Mouse (Mus musculus): ENCODE data around the gene Zfp575. TPM values are rescaled to one million over a fixed set of nuclear protein-coding genes. Genes with fewer than 3 reads are reported as not detected.

Zfp575 gene
- total RNA-seq, 1 experiment, result 0.22 TPM

DNA sequence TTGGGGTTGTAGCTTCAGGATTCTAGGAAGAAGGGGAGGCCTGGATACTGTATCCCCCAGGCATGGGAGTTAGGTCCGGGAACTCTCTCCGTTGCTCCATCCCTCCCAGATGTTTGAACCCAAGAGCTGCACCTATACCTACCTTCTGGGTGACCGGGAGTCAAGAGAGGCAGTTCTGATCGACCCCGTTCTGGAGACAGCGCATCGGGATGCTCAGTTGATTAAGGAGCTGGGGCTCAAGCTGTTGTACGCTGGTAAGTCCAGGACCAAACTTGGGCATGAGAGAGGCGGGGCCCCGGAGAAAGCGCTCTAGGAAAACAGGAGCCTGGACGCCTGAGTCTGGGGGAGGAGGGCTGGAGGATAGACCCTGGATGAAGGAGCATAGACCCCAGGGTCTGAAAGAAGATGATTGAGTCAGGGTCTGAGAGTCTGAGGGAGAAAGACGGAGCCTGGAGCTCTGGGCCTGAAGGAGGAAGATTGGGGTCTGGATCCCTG is 6.9 kb upstream of the Zfp575 start:
- peak overlapping the region; percentile 78 to 85 for H3K4me3 ChIP-seq (ENCODE audit: insufficient read depth in 1 of 2, low read depth in 1 of 2, low read length in 2 of 2, poor library complexity in 1 of 2, severe bottlenecking in 1 of 2)
- peaks cover 0 to 5% of the 10 kb centered on the region in 2 experiments; a peak in 1 of 4 replicates for H3K4me1 ChIP-seq (ENCODE audit: control insufficient read depth in 2 of 2, insufficient read depth in 2 of 2, low read length in 2 of 2, poor library complexity in 1 of 2)
- no peak for DNase-seq (ENCODE audit: low read depth, low spot score)
- TF ChIP-seq CHD2 (IDR thresholded peaks at IDR 0.05; ENCODE audit: low read depth, low read length), result no peak
- no peak for TF ChIP-seq ZC3H11A (IDR thresholded peaks at IDR 0.05; ENCODE audit: borderline replicate concordance, low read depth, low read length)
- no peak for TF ChIP-seq HCFC1 (IDR thresholded peaks at IDR 0.05; ENCODE audit: borderline replicate concordance, insufficient read depth, low read length)
- no peak for TF ChIP-seq MAFK (IDR thresholded peaks at IDR 0.05; ENCODE audit: insufficient read depth, low read depth, low read length)
- no peak for TF ChIP-seq ZNF384 (IDR thresholded peaks at IDR 0.05; ENCODE audit: low read depth, low read length)
- no peak overlapping the region for H3K27ac ChIP-seq (ENCODE audit: insufficient read depth, low read depth, low read length, poor library complexity, severe bottlenecking)
- in situ Hi-C loops (cut with MboI; ENCODE audit: low sequenced_read_pairs in 2 of 2, unreplicated experiment in 2 of 2), result no loop called here
- no peaks in the 10 kb centered on the region for H3K36me3 ChIP-seq (ENCODE audit: control insufficient read depth, insufficient read depth, low read length, poor library complexity, severe bottlenecking)
- H3K9me3 ChIP-seq (ENCODE audit: control insufficient read depth, insufficient read depth, low read depth, low read length), result no peaks in the 10 kb centered on the region
- peak overlapping the region; percentile 77 for H3K9ac ChIP-seq (ENCODE audit: insufficient read depth, low read depth, low read length, poor library complexity, severe bottlenecking)

DNA sequence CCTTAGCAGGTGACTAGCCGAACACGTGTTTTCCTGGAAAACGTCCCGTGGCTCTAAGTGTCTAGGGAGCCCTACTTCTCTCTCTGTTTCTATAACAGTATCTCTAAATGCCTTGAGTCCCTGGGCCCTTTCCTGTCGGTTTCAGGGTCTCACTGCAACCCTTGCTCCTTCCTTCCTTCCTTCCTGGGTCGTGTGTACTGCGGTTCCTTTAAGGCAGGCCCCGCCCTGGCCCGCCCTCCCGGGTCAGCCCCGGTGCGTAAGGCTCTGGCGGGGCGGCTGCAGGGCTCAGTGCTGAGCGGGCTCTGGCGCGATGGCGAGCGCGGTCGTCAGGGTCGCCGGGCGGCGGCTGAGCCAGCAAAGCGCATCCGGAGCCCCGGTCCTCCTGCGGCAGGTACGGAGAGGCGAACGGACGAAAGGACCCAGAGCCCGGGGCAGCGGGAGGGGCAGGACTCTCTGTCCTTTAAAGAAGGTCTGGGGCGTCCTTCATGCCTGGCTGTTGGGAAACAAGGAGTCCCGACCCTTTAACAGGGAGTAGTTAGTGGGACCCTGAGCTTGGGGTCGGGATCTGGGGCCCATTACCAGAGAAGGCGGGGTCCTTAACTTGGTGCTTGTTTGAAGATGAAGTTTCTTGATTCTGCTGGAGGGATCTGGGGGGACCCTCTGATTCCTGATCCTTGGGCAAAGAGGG is 6.3 kb upstream of the Zfp575 start:
- Histone ChIP-seq H3K27ac (ENCODE audit: insufficient read depth, low read depth, low read length, poor library complexity, severe bottlenecking) (no peak overlapping the region), H3K9me3 (ENCODE audit: control insufficient read depth, insufficient read depth, low read depth, low read length) (no peaks in the 10 kb centered on the region), H3K4me1 (ENCODE audit: control insufficient read depth in 2 of 2, insufficient read depth in 2 of 2, low read length in 2 of 2, poor library complexity in 1 of 2) (peaks cover 0 to 5% of the 10 kb centered on the region in 2 experiments; a peak in 1 of 4 replicates), H3K9ac (ENCODE audit: insufficient read depth, low read depth, low read length, poor library complexity, severe bottlenecking) (peak overlapping the region; percentile 77), H3K36me3 (ENCODE audit: control insufficient read depth, insufficient read depth, low read length, poor library complexity, severe bottlenecking) (no peaks in the 10 kb centered on the region), H3K4me3 (ENCODE audit: insufficient read depth in 1 of 2, low read depth in 1 of 2, low read length in 2 of 2, poor library complexity in 1 of 2, severe bottlenecking in 1 of 2) (peak overlapping the region; percentile 78 to 85)
- no peak for DNase-seq (ENCODE audit: low read depth, low spot score)
- in situ Hi-C loops (cut with MboI; ENCODE audit: low sequenced_read_pairs in 2 of 2, unreplicated experiment in 2 of 2), result no loop called here
- no peak for TF ChIP-seq CHD2 (IDR thresholded peaks at IDR 0.05; ENCODE audit: low read depth, low read length)
- TF ChIP-seq ZNF384 (IDR thresholded peaks at IDR 0.05; ENCODE audit: low read depth, low read length), result no peak
- TF ChIP-seq MAFK (IDR thresholded peaks at IDR 0.05; ENCODE audit: insufficient read depth, low read depth, low read length), result no peak
- TF ChIP-seq ZC3H11A (IDR thresholded peaks at IDR 0.05; ENCODE audit: borderline replicate concordance, low read depth, low read length), result no peak
- TF ChIP-seq HCFC1 (IDR thresholded peaks at IDR 0.05; ENCODE audit: borderline replicate concordance, insufficient read depth, low read length), result no peak

DNA sequence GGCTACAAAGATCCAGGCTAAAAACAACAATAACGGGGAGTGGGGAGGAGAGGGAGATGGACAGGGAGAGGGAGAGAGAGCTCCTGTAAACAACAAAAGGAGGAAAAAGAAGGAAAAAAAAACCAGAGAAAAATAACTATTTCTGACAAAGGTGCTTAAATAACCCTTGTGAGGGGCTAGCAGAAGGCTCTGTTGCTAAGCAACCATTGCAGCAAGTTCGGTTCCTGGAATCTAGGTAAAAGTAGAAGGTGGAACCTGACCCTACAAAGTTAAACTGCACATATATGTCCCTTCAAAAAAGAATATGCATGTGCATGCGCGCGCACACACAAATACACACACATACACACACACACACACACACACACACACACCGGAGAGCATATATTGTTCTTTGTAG is 5.3 kb upstream of the Zfp575 start:
- Histone ChIP-seq H3K27ac (ENCODE audit: insufficient read depth, low read depth, low read length, poor library complexity, severe bottlenecking) (no peak overlapping the region), H3K4me3 (ENCODE audit: insufficient read depth in 1 of 2, low read depth in 1 of 2, low read length in 2 of 2, poor library complexity in 1 of 2, severe bottlenecking in 1 of 2) (no peak overlapping the region), H3K4me1 (ENCODE audit: control insufficient read depth in 2 of 2, insufficient read depth in 2 of 2, low read length in 2 of 2, poor library complexity in 1 of 2) (peaks cover 2 to 6% of the 10 kb centered on the region in 2 experiments; a peak in 2 of 4 replicates), H3K36me3 (ENCODE audit: control insufficient read depth, insufficient read depth, low read length, poor library complexity, severe bottlenecking) (no peaks in the 10 kb centered on the region), H3K9ac (ENCODE audit: insufficient read depth, low read depth, low read length, poor library complexity, severe bottlenecking) (no peak overlapping the region), H3K9me3 (ENCODE audit: control insufficient read depth, insufficient read depth, low read depth, low read length) (no peaks in the 10 kb centered on the region)
- DNase-seq (ENCODE audit: low read depth, low spot score), result no peak
- in situ Hi-C loops (cut with MboI; ENCODE audit: low sequenced_read_pairs in 2 of 2, unreplicated experiment in 2 of 2), result no loop called here
- TF ChIP-seq HCFC1 (IDR thresholded peaks at IDR 0.05; ENCODE audit: borderline replicate concordance, insufficient read depth, low read length) (no peak), CHD2 (IDR thresholded peaks at IDR 0.05; ENCODE audit: low read depth, low read length) (no peak), ZNF384 (IDR thresholded peaks at IDR 0.05; ENCODE audit: low read depth, low read length) (no peak)

DNA sequence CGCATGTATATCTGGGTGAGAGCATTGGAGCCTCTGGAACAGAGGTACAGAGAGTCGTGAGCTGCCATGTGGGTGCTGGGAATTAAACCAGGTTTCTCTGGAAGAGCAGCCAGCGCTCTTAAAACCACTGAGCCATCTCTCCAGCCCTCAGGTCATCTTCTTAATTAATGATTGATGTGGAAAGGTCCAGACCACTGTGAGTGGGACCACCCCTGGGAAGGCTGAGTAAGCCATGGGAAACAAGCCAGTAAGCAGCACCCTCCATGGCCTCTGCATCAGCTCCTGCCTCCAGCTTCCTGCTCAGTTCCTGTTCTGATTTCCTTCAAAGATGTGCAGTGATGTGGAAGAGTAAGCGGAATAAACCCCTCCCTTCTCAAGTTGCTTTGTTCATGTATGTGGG is 4.7 kb upstream of the Zfp575 start:
- Histone ChIP-seq H3K9ac (ENCODE audit: insufficient read depth, low read depth, low read length, poor library complexity, severe bottlenecking) (no peak overlapping the region), H3K36me3 (ENCODE audit: control insufficient read depth, insufficient read depth, low read length, poor library complexity, severe bottlenecking) (no peaks in the 10 kb centered on the region), H3K27ac (ENCODE audit: insufficient read depth, low read depth, low read length, poor library complexity, severe bottlenecking) (no peak overlapping the region), H3K4me3 (ENCODE audit: insufficient read depth in 1 of 2, low read depth in 1 of 2, low read length in 2 of 2, poor library complexity in 1 of 2, severe bottlenecking in 1 of 2) (no peak overlapping the region), H3K4me1 (ENCODE audit: control insufficient read depth in 2 of 2, insufficient read depth in 2 of 2, low read length in 2 of 2, poor library complexity in 1 of 2) (peaks cover 2 to 8% of the 10 kb centered on the region in 2 experiments; a peak in 2 of 4 replicates), H3K9me3 (ENCODE audit: control insufficient read depth, insufficient read depth, low read depth, low read length) (no peaks in the 10 kb centered on the region)
- DNase-seq (ENCODE audit: low read depth, low spot score), result no peak
- TF ChIP-seq CHD2 (IDR thresholded peaks at IDR 0.05; ENCODE audit: low read depth, low read length) (no peak), HCFC1 (IDR thresholded peaks at IDR 0.05; ENCODE audit: borderline replicate concordance, insufficient read depth, low read length) (no peak), MAFK (IDR thresholded peaks at IDR 0.05; ENCODE audit: insufficient read depth, low read depth, low read length) (no peak), ZC3H11A (IDR thresholded peaks at IDR 0.05; ENCODE audit: borderline replicate concordance, low read depth, low read length) (no peak), ZNF384 (IDR thresholded peaks at IDR 0.05; ENCODE audit: low read depth, low read length) (no peak)
- in situ Hi-C loops (cut with MboI; ENCODE audit: low sequenced_read_pairs in 2 of 2, unreplicated experiment in 2 of 2), result no loop called here

Measured in ES-E14 (cell line).